Mouse (Mus musculus) MEL (cell line): ENCODE data around the gene Npas3.

ENCODE experiments used
- CTCF ChIP-seq, 3 experiments: IDR thresholded peaks in 2 of 3; conservative IDR thresholded peaks in 1 of 3; 2 replicates each; pipeline ENCODE4 v1.5.1; 2011 to 2012; ENCODE audit warnings: low read length in 3 of 3, low read depth in 2 of 3, mild to moderate bottlenecking in 2 of 3, improper control_type of control experiment in 1 of 3, inconsistent platforms in 1 of 3, mixed read lengths in 1 of 3, moderate library complexity in 1 of 3; ENCODE audit not compliant: control insufficient read depth in 1 of 3, insufficient read depth in 1 of 3, poor library complexity in 1 of 3, severe bottlenecking in 1 of 3
- ZC3H11A ChIP-seq: IDR thresholded peaks from 2 replicates; pipeline ENCODE4 v1.6.1; 2012; ENCODE audit warnings: low read depth, mild to moderate bottlenecking, inconsistent platforms, low read length, improper control_type of control experiment

DNA sequence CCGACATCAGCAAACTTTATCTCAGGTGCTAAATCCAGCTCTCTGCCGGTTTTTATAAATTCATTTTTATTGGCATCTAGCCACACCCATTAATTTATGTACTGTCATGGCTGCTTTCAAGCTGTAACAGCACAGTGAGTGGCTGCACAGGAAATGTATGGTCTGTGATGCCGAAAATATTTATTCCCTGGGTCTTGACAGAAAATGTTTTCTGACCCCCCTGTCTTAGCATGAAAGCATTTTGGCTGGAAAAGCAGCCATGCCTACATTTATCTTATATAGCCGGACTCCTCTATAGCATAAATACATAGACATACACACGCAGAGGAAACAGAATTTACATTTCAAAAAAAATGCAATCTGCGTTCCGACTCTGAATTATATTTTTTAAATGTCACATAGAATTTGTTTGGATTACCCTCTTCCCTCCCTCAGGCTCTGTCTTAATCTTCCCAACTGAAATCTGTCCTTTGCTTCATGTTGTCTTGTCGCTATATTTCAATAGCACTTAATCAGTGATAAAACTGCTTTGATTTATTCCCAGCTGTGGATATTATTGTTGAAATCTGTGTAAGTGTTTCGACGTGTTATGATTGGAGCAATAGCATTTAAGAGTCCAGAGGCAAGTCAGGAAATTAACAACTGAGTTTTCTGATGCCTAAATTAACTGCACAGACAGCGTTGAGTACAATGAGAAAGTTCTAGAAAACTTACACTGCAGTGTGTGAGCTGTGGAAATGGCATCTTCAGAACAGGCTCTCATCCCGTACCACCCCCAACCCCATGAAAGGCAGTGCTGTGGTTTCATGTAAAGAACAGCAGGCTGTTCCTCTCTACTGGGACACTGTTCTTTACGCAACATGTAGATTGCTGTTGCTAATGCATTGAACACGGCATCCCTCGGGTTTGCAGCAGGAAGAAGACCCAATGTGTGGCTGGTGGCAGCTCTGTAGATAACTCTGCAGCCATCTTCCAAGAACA lies 474.5 kb downstream of the Npas3 start:
- TF ChIP-seq ZC3H11A (no peak), CTCF (IDR thresholded peaks at IDR 0.05 in 2 of 3, conservative IDR thresholded peaks at IDR 0.05 in 1 of 3; ENCODE audit: control insufficient read depth in 1 of 3, insufficient read depth in 1 of 3, low read depth in 2 of 3, low read length in 3 of 3, poor library complexity in 1 of 3, severe bottlenecking in 1 of 3) (no peak)
